Mouse (Mus musculus): ENCODE measurements around the gene Ugp2.
"Not testable (repeated sequence)": the region's sequence is repeated elsewhere in the genome, so short reads cannot be mapped to it uniquely, and the experiment has no call there.

The Ugp2 gene

DNA sequence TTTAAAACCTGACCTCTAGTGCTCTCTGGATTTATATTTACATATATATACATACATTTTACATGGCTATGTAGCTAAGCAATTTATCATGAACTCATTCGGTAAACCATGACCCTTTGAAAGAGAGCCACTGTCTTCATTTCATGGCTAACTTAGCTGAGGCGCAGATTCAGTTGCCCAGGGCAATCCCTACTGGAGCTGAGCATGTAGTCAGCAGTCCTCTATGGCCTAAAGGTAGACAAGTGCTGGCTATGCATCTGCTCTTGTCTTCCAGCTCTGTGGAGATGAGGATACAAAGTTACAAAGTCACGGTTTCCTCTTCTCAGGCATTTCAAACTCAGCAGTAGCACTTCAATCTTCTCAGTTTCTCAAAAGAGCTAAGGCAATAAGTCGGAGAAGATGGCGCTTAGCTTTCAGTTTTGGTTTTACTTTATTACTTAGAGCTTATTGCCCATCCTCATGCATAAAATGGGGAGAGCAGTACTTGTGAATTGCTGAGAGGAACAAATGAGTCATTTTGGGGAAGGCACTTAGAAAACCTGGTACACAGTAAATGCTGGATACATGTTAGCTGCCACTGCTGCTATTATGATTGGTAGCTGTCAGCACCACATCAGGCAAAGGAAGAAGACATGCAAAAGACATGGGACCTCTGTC, 38.2 kb downstream of the Ugp2 start:
- DNase-seq (ENCODE audit: low spot score in 2 of 2), result no peak

DNA sequence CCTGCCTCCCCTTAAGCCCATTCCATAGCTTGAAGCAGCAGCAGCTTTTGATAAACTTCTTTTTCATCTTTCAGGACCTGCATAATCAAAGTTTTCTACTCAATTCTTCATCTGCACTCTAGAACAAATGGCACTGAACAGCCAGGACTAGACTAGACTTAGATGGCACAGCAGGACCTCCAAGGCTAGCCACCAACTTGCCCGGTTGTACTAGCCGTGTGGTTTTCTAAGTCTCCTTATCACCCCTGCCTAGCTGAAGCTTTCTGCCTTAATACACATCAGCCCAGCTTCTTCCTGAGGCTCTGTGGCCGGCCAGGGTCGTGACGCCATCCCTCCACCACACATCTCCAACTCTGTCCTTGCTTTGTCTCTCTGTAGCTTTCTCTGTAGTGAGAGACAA, 42.9 kb downstream of the Ugp2 start:
- no peak for DNase-seq (ENCODE audit: low spot score in 2 of 2)

DNA sequence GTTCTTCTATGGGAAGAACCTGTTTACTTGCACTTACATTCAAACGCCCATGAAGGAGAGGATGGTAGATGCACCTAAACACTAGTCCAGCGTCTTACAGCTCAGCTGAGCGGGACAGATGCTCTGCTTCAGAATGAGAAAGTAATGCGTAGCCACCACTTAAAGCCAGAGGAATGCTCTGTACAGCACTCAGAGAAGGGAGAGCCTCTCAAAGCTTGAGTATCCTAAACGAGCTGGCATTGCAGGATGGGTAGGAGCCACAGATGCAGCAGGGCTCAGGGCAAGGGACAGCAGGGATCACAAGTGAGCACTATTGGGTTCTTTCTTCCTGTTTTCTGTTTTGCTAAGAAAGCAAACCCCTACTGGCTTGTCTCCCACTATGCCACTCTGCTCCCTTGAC, 43.5 kb downstream of the Ugp2 start:
- DNase-seq (ENCODE audit: low spot score in 2 of 2), result no peak

DNA sequence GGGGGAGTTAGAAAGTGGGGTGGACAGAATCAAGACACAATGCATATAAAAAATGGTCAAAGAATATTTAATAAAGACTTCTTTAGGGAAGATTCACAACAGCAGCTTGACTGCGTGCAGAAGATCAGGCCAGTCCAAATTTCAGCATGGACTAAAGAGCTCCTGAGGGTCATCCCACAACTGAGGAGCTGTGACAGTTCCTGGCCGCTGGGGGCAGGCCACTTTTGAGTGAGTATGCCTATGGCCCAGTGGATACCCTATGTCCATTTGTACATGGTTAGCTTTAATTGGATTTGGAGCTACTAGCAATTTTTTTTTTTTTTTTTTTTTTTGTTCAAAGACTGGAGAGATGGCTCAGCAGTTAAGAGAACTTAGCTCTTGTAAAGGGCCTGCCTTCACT, 44.2 kb downstream of the Ugp2 start:
- DNase-seq (ENCODE audit: low spot score in 2 of 2), result no peak

DNA sequence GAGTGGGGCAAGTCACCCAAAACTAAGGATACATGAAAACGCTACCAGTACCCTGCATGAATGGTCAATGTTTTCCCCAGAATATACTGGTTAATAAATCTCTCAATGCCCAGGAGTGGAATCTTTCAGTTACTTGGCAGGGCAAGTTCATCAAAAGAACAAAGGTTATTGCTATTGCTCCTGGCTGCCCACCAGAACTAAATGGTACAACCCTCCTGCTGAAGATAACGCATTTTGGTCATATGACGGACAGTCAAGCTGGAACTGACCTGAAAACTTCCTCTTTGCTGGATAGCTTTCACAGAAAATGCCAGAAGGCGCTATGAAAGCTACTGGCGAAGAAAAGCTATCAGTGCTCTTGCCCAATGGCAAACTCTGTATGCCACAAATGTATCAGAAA, 45.2 kb downstream of the Ugp2 start:
- DNase-seq (ENCODE audit: low spot score in 2 of 2), result no peak

DNA sequence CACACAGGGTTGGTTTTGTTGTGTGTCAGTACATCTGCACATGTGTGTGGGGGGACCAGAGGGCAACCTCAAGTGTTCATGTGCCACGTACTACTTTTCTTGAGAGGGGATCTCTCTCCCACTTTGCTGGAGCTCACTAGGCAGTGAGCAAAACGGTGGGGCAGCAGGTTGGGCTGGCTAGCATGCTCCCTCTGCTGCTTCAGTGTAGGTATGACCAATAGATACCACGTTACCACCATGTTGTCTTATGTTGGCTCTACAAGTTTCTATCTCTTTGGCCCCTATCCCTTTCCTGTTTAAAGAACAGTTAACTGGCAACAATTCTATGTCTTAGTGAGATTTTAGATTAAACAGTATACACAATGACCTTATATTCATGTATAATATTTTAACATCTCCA, 48.7 kb downstream of the Ugp2 start:
- no peak for DNase-seq (ENCODE audit: low spot score in 2 of 2)

DNA sequence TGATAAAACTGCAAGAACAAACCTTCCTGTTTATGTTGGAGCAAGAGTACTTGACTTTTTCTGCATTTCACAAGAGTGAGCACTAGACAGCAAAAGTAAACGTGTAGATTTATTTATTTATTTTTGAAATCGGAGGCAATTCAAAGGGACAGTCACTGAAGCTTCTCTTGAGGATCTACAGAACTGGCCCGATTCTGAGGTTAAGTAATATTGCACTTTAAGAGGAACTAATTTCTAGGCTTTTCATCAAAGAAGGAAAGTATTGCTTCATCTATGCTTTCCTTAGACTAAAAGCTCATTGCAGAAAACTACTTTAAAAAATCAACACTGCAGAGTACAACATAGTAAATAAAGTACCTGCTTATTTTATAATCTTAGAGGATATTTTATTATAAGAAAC, 49.4 kb downstream of the Ugp2 start:
- no peak for DNase-seq (ENCODE audit: low spot score in 2 of 2)

DNA sequence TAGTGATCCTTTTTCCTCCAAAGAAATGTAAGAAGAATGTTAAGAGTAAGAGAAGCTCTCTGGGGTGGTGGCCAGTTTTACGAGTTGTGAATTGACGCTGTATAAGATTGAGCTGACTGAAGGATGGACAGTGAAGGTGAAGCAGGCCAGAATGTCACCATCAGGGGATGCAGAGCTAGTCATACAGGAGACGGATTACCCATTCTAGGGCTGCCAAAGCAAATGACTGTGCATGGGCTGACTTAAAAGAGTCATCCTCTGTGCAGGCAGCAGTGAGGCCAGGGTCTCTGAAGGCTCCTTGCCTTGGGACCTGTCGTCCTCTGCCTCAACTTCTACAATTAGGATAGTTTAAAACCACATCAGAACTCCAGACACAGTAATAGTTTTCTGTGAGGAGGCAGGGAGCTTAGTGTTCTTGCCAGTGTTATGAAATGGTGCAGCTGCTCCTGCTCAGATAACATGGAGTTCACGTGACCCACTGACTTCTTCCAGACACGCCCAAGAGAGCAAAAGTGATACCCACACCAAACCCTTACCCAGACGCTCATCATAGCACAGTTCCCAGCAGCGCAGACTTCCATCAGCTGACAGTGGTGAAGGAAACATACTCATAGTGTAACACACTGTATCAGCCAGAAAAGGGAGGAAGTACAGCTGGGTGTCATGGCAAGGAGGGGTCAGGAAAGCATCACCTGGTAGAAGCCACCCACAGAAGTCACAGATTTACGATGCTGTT, 56.9 kb downstream of the Ugp2 start:
- DNase-seq (ENCODE audit: low spot score in 2 of 2), result no peak

DNA sequence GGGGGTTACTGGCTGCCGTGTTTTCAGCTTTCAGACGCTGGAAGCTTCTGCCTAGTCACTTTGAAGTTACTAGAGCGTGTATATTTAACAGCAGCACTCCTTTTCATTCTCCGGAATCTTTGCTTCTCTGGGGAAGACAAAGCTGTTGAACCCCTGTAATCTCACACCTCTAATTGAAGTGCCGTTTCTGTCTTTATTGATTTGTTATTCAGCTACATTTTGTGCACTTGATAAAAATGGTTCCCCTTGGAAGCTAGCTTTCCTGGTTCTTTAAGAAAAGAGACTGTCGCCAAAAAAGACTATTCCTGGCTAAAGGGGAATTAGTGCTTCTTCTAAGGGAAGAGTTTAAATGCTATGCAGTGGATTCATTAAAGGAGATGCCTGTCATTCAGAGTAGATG, 61.5 kb downstream of the Ugp2 start:
- no peak for DNase-seq (ENCODE audit: low spot score in 2 of 2)

DNA sequence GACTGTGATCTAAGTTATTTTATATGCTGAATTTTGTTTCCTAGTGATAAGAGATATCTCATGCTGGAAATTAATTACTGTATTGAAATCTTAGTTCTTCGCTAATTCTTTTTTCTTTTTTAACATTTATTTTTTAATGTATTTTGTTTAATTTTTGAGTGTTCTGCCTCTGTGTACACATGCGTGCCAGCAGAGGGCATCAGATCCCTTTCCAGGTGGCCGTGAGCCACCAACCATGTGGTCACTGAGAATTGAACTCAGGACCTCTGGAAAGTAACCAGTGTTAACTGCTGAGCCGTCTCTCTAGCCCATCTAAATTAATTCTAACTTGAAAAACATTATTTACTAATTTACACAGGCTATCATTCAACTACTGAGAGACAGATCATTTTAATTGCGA, 62.9 kb downstream of the Ugp2 start:
- peak in 1 of 2 experiments; percentile 18 for DNase-seq (ENCODE audit: low spot score in 2 of 2)

DNA sequence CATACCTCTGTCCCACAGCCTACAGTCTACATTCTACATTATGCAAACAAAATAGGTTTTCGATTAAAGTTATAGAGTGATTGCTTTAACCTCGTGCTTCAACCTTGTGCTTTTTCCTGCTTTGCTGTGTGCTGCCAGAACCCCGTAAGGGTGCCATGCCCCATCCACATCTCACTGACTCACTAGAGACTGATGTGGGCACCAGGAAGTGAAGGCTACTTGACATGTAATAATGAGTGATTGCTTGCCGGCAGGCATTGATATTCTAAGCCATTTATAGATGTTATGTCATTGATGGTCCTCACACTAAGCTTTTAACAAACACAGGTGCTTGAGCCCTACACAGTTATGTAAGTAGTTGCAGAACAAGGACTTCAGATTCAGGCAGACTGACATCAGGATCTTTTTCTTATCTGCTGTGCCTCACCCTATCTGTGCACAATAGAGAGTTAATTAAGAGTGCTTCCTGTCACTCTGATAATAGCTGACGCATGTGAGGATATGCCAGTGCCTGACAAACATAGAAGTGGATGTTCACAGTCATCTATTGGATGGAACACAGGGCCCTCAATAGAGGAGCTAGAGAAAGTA, 63.8 kb downstream of the Ugp2 start:
- DNase-seq (ENCODE audit: low spot score in 2 of 2), result no peak

DNA sequence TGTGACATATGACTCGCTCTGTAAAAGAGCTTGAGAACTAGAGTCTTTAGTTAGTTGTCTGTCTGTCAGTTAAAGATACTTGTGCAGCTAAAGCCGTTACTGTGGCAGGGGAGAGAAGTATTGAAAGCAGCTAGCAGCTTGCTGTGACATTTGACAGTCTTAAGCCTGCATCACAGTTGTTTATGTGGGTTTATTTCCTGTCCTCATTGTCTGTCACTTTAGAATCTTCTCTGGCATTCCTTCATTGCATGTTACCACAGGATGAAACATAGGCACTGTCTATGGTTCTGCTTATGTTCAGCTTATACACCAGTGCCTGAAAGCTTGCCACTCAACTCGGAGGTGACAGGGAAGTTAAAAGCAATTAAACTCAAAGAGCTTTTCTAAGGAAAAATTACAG, 67.4 kb downstream of the Ugp2 start:
- DNase-seq (ENCODE audit: low spot score in 2 of 2), result peak in 1 of 2 experiments; percentile 7

DNA sequence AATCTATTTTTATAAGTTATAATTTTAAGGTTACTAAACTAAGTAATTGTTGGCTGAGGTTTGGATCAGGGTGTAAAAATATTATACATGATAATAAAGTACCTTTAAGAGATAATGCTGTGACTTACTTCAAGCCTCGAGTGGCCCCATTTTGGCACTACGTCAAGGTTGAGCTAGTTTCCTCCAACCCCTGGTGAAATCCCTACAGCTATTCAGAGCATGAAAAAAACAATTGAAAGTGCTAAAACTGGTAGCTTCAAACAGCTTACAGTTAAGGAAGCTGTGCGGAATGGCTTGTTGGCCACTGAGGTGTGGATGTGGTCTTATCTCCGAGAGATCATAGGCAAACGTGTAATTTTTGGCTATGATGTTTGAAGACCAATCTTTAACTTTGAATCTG, 75.5 kb downstream of the Ugp2 start:
- DNase-seq (ENCODE audit: low spot score in 2 of 2), result no peak

DNA sequence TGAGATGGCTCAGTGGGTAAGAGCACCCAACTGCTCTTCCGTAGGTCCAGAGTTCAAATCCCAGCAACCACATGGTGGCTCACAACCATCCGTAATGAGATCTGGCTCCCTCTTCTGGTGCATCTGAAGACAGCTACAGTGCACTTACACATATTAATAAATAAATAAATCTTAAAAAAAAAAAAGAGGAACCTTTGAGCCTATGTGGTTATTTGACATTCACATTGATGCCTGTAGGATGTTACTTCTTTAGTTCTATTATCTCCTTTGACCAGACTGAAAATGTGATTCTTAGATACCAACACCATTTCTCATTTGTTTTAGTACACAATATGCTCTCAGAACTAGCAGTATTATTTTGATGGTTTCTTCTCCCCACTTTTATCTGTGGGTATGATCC, 82.8 kb downstream of the Ugp2 start:
- DNase-seq (ENCODE audit: low spot score in 2 of 2), result not testable (repeated sequence)

DNA sequence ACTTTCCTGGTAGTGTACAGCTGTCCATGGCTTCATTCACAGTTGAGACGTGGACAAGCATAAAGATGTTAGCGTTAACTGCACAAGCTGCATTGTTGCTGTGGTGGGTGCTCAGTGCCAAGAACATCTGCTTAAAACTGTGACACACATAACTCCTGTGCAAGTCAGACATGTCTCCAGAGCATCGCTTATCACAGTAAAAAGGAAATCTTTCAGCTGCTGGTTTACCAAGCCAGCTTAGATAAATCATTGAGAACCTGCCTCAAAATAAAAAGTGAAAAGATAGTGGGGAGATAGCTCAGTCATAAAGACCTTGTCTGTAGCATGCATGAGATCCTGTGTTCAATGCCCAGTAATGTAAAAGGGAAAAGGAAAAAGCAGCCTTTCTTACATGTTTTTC, 84.6 kb downstream of the Ugp2 start:
- no peak for DNase-seq (ENCODE audit: low spot score in 2 of 2)

DNA sequence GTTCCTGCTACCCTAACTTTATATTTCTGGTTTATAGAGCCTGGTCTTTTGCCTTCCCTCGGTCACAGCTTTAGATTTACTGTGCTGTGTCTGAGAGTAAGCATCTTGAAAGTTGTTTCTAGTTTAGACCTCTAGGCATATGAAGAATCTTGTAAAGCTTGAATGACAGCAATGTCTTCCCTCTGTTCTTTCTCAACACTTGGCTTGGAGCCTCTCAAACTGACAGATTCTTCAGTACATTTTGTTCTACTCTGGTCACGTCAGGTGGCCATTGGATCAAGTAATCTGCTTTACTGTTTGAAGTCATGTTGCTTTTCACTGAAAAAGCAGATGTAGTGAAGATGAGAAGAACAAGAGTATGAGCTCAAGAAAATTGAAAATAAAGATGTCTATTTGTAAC, 94.8 kb downstream of the Ugp2 start:
- DNase-seq (ENCODE audit: low spot score in 2 of 2), result no peak

All from thymus, postnatal 10 days (tissue).